Mouse (Mus musculus): ENCODE results near the gene Rbmx2. TPM values are rescaled to one million over a fixed set of nuclear protein-coding genes. Genes with fewer than 3 reads are reported as not detected.

Rbmx2 gene
- polyA plus RNA-seq, 1 experiment from 2014 or later, result 27.6 TPM

Other genes with a start within 250 kb of the Rbmx2 start
- 4.5 and 5.2 TPM in 2 replicates for gene Elf4, start 231.9 kb upstream of the Rbmx2 start, polyA plus RNA-seq (2015; fragmentation: Nextera tagmentation; extraction: Ambion mirVana)
- 70.3 and 70.9 TPM in 2 replicates for gene Aifm1, start 181.4 kb upstream of the Rbmx2 start, polyA plus RNA-seq (2015; fragmentation: Nextera tagmentation; extraction: Ambion mirVana)
- gene Rab33a, start 175.7 kb upstream of the Rbmx2 start, polyA plus RNA-seq (2015; fragmentation: Nextera tagmentation; extraction: Ambion mirVana), result 6.2 and 6.7 TPM in 2 replicates
- gene Zfp280c, start 100.5 kb upstream of the Rbmx2 start, polyA plus RNA-seq (2015; fragmentation: Nextera tagmentation; extraction: Ambion mirVana), result 14.7 and 15.2 TPM in 2 replicates
- 15.3 and 19.7 TPM in 2 replicates for gene Slc25a14, start 71.6 kb upstream of the Rbmx2 start, polyA plus RNA-seq (2015; fragmentation: Nextera tagmentation; extraction: Ambion mirVana)
- gene Gpr119, start 20.5 kb upstream of the Rbmx2 start, polyA plus RNA-seq (2015; fragmentation: Nextera tagmentation; extraction: Ambion mirVana), result not detected in 2 replicates
- not detected in 2 replicates for gene Gm595, start 182.7 kb downstream of the Rbmx2 start, polyA plus RNA-seq (2015; fragmentation: Nextera tagmentation; extraction: Ambion mirVana)

Measured in embryonic facial prominence, embryonic 13.5 days (tissue).